Mouse (Mus musculus) frontal cortex, adult 2 months (tissue): ENCODE measurements at regions not wholly inside any gene's neighbourhood (a gene's known extent, or its start where the extent isn't known, plus 50 kb on each side); places are given as distances from the start of the nearest gene placed in this dataset.
A peak's percentile ranks its signal among the peaks of the same experiment; 100 is the strongest.

Experiments
- DNase-seq, 2 experiments: peaks; one replicate each; pipeline ENCODE4 v3.0.0; 2022; ENCODE audit warnings: low spot score in 1 of 2; ENCODE audit errors: extremely low spot score in 1 of 2

- DNase-seq, result no peak
Observed at GRCm38 (mm10) chr1:12291787-12292186, 877.9 kb downstream of the A830018L16Rik start.

GRCm38 (mm10) chr1:12318029-12318428, 904.1 kb downstream of the A830018L16Rik start:
- no peak for DNase-seq

GRCm38 (mm10) chr1:12334186-12334585, 920.3 kb downstream of the A830018L16Rik start:
- DNase-seq, result no peak

GRCm38 (mm10) chr1:12344726-12345438, 931.0 kb downstream of the A830018L16Rik start:
- DNase-seq, result no peak

- peak in 1 of 2 experiments; percentile 26 for DNase-seq
Observed at GRCm38 (mm10) chr1:12345439-12345819, 931.5 kb downstream of the A830018L16Rik start.

- DNase-seq, result no peak
Observed at GRCm38 (mm10) chr1:12354531-12354930, 940.6 kb downstream of the A830018L16Rik start.

- peak; percentile 72 to 82 for DNase-seq
Observed at GRCm38 (mm10) chr1:12367872-12368271, 954.0 kb downstream of the A830018L16Rik start.

GRCm38 (mm10) chr1:12372968-12373367, 959.1 kb downstream of the A830018L16Rik start:
- no peak for DNase-seq

- no peak for DNase-seq
Observed at GRCm38 (mm10) chr1:12398146-12398884, 984.4 kb downstream of the A830018L16Rik start.

GRCm38 (mm10) chr1:12405391-12406270, 991.7 kb downstream of the A830018L16Rik start:
- no peak for DNase-seq

- no peak for DNase-seq
Observed at GRCm38 (mm10) chr1:12409738-12410523, 996.0 kb downstream of the A830018L16Rik start.

- no peak for DNase-seq
Observed at GRCm38 (mm10) chr1:12410524-12410886, 996.6 kb downstream of the A830018L16Rik start.

GRCm38 (mm10) chr1:12424510-12424909, 1010.6 kb downstream of the A830018L16Rik start:
- DNase-seq, result no peak

- no peak for DNase-seq
Observed at GRCm38 (mm10) chr1:12437894-12438293, 1024.0 kb downstream of the A830018L16Rik start.

- no peak for DNase-seq
Observed at GRCm38 (mm10) chr1:12466255-12466654, 1052.3 kb downstream of the A830018L16Rik start.

- no peak for DNase-seq
Observed at GRCm38 (mm10) chr1:12478983-12479763, 1065.3 kb downstream of the A830018L16Rik start.

GRCm38 (mm10) chr1:12500442-12500841, 1086.5 kb downstream of the A830018L16Rik start:
- peak; percentile 4 to 52 for DNase-seq

- DNase-seq, result no peak
Observed at GRCm38 (mm10) chr1:12507997-12508396, 1094.1 kb downstream of the A830018L16Rik start.

GRCm38 (mm10) chr1:12510129-12510816, 1096.4 kb downstream of the A830018L16Rik start:
- DNase-seq, result no peak
